Mouse (Mus musculus) naive thymus-derived CD4-positive, alpha-beta T cell, adult 5 months (primary cell): ENCODE measurements around the gene Gm10160. TPM values are rescaled to one million over a fixed set of nuclear protein-coding genes. Genes with fewer than 3 reads are reported as not detected.

Experiments
- polyA plus RNA-seq: library from polyadenylated mRNA; unstranded; fragments of 100-300 nt; shearing (Covaris generic); gene quantifications from one replicate; pipeline ENCODE4 v1.2.1, GENCODE M21; 2017

The Gm10160 gene
- polyA plus RNA-seq: not detected

GRCm38 (mm10) chr7:81855694-81856093 lies at the start of gene Gm10160:
Gm10160 (minus strand) TSS chr7:81855794.

GRCm38 (mm10) chr7:81858968-81859721 lies 3.6 kb upstream of the Gm10160 start, which contains the start of gene Tm6sf1:
Tm6sf1 (plus strand) TSS chr7:81859001.

GRCm38 (mm10) chr7:81829379-81829894 lies 26.2 kb downstream of the Gm10160 start, which contains the start of gene Btbd1:
Btbd1 (minus strand) TSS chr7:81829431.

Other genes with a start within 250 kb of the Gm10160 start
- gene Homer2, start 148.3 kb downstream of the Gm10160 start, polyA plus RNA-seq: 0.05 TPM
- 157 TPM for gene Ramac, start 92.9 kb downstream of the Gm10160 start, polyA plus RNA-seq
- gene 3110040N11Rik, start 66.3 kb downstream of the Gm10160 start, polyA plus RNA-seq: 40.9 TPM
- gene Btbd1, start 26.4 kb downstream of the Gm10160 start, polyA plus RNA-seq: 99.8 TPM
- gene Tm6sf1, start 3.2 kb upstream of the Gm10160 start, polyA plus RNA-seq: 16.5 TPM
- 11.1 TPM for gene Hdgfl3, start 78.7 kb upstream of the Gm10160 start, polyA plus RNA-seq
- gene Bnc1, start 136.5 kb upstream of the Gm10160 start, polyA plus RNA-seq: not detected